In genomic region chr6:47594141-47594835, GRCm38 (mm10) we compare ENCODE assay signal across 7 mouse cellular contexts. TPM values are rescaled to one million over a fixed set of nuclear protein-coding genes. Genes with fewer than 3 reads are reported as not detected.
DNase-seq lines count a peak whose midpoint lies in the region; ATAC-seq and TF ChIP-seq lines count a peak whose summit lies in the region.

No protein-coding gene starts in this region.

- peak overlapping the region; percentile 99 for H3K9ac ChIP-seq in midbrain, embryonic 12.5 days (replicated peaks)

- no peaks in the 10 kb centered on the region for H3K27me3 ChIP-seq in limb, embryonic 10.5 days (ENCODE audit: low read depth, poor library complexity, severe bottlenecking)
- no peaks in the 10 kb centered on the region for H3K27me3 ChIP-seq in midbrain, embryonic 12.5 days
- no peaks in the 10 kb centered on the region for H3K27me3 ChIP-seq in small intestine, adult 2 months (ENCODE audit: control insufficient read depth, insufficient read depth, low read length)

- H3K27ac ChIP-seq in limb, embryonic 10.5 days: peak overlapping the region; percentile 100
- H3K27ac ChIP-seq in midbrain, embryonic 12.5 days (replicated peaks): peak overlapping the region; percentile 99
- peak overlapping the region; percentile 27; the same call in 1 of the 2 replicates for H3K27ac ChIP-seq in small intestine, adult 2 months (ENCODE audit: insufficient read depth, low read depth, low read length)

- H3K4me2 ChIP-seq in midbrain, embryonic 12.5 days (replicated peaks): peak overlapping the region; percentile 69

- peak; percentile 77 for ATAC-seq in midbrain, embryonic 12.5 days (ENCODE audit: low FRiP score, low read depth)

- peak; percentile 55 for DNase-seq in adrenal gland, adult 8-10 months
- peak; percentile 85 for DNase-seq in embryo, embryonic 9.5 days (ENCODE audit: extremely low spot score)
- DNase-seq in gastrocnemius, postnatal 4 days (ENCODE audit: low spot score in 2 of 2): peak; percentile 57 to 74
- DNase-seq in kidney, adult 11 months: peak; percentile 63
- peak; percentile 88 for DNase-seq in limb, embryonic 10.5 days (ENCODE audit: low spot score)

- no peak for TF ChIP-seq POLR2A in small intestine, adult 2 months (IDR thresholded peaks at IDR 0.05; ENCODE audit: low read depth, low read length)

- peak overlapping the region; percentile 77 for H3K4me3 ChIP-seq in limb, embryonic 10.5 days
- H3K4me3 ChIP-seq in midbrain, embryonic 12.5 days: peak overlapping the region; percentile 96
- peak overlapping the region; percentile 69 for H3K4me3 ChIP-seq in small intestine, adult 2 months (ENCODE audit: low read depth, low read length)

- WGBS in limb, embryonic 10.5 days: under 1% methylated on average over 74 of the region's 74 CpGs
- WGBS in midbrain, embryonic 12.5 days: under 1% methylated on average over 66 of the region's 74 CpGs
- WGBS in small intestine, adult 2 months: under 1% methylated on average over 74 of the region's 74 CpGs

- no peaks in the 10 kb centered on the region for H3K36me3 ChIP-seq in limb, embryonic 10.5 days
- H3K36me3 ChIP-seq in midbrain, embryonic 12.5 days: no peaks in the 10 kb centered on the region
- no peaks in the 10 kb centered on the region for H3K36me3 ChIP-seq in small intestine, adult 2 months (ENCODE audit: control insufficient read depth, insufficient read depth, low read length)

- no peak for TF ChIP-seq CTCF in small intestine, adult 2 months (IDR thresholded peaks at IDR 0.05; ENCODE audit: extremely low read depth, insufficient read length, insufficient replicate concordance, low read depth, low read length)

- H3K4me1 ChIP-seq in limb, embryonic 10.5 days: peaks cover 20% of the 10 kb centered on the region; the same call in 1 of the 2 replicates
- peaks cover 17% of the 10 kb centered on the region for H3K4me1 ChIP-seq in midbrain, embryonic 12.5 days
- no peaks in the 10 kb centered on the region for H3K4me1 ChIP-seq in small intestine, adult 2 months (ENCODE audit: control insufficient read depth, insufficient read depth, insufficient read length, low read length)

- H3K9me3 ChIP-seq in limb, embryonic 10.5 days (replicated peaks): no peaks in the 10 kb centered on the region
- no peaks in the 10 kb centered on the region for H3K9me3 ChIP-seq in midbrain, embryonic 12.5 days

RNA-seq across cellular contexts. Expression of gene Ezh2, which starts 0.9 kb away (rescaled TPM):
- total RNA-seq in adrenal gland, adult 8-10 months (2022): 10 to 100 TPM in 3 of 4 experiments, 1 to 10 TPM in 1; 7.6 to 16.1 (median 12.4) TPM
- 10 to 100 TPM; 44.7 to 51.0 TPM for total RNA-seq in gastrocnemius, postnatal 4 days (2021)
- polyA plus RNA-seq in limb, embryonic 10.5 days (2016; fragmentation: Nextera tagmentation; extraction: Ambion mirVana): 150 and 171 TPM in 2 replicates
- 199 and 222 TPM in 2 replicates for polyA plus RNA-seq in midbrain, embryonic 12.5 days (2016; fragmentation: Nextera tagmentation; extraction: Ambion mirVana)
- 1.4 and 3.8 TPM in 2 replicates for polyA plus RNA-seq in small intestine, adult 2 months (2012; rRNA removed)

Comparison
In these comparisons a context has a peak if more than half of its experiments do, and no peak if none do; other contexts are left out.
1. Peak in every context shown above with its lines: DNase-seq, ATAC-seq, H3K4me3 ChIP-seq and H3K27ac ChIP-seq.
2. H3K27ac ChIP-seq: peak in every context shown above with its lines; median percentile 100 in limb, embryonic 10.5 days; 99 in midbrain, embryonic 12.5 days; 27 in small intestine, adult 2 months.
3. RNA of gene Ezh2, which starts 0.9 kb away (polyA plus RNA-seq): 199 to 222 TPM in midbrain, embryonic 12.5 days and 150 to 171 TPM in limb, embryonic 10.5 days; 1.4 to 3.8 TPM in small intestine, adult 2 months; every median in the first group is over 10 times any median in the second.